8 mouse cellular contexts compared by ENCODE assay signal in the genomic region with DNA sequence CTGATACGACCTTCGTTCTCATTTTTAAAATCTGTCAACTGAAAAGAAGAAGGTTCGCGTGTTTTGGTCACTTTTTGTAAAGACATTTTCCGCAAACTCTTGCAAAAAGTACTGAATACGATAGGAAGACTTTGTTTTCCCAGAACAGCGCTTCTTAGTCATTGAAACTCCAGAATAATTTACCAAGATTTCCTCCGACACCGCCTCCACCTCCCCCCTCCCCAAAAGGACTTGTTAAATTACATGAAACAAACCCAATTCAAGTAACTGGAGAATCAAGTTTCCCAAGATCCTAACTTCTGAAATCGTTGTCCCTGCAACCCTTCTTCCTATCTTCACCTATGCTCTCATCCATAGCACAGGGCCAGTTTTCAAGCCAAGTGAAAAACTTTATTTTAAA. TPM values are rescaled to one million over a fixed set of nuclear protein-coding genes. Genes with fewer than 3 reads are reported as not detected.
DNase-seq lines count a peak whose midpoint lies in the region; ATAC-seq and TF ChIP-seq lines count a peak whose summit lies in the region.

No protein-coding gene starts in this region.

- TF ChIP-seq CTCF in lung, postnatal 0 days (IDR thresholded peaks at IDR 0.05) = no peak
- no peak for TF ChIP-seq CTCF in small intestine, adult 2 months (IDR thresholded peaks at IDR 0.05; ENCODE audit: extremely low read depth, insufficient read length, insufficient replicate concordance, low read depth, low read length)

- peak overlapping the region; percentile 74 for H3K9ac ChIP-seq in lung, postnatal 0 days (replicated peaks; ENCODE audit: low read depth)
- H3K9ac ChIP-seq in embryonic facial prominence, embryonic 13.5 days = peak overlapping the region; percentile 94

- H3K27ac ChIP-seq in lung, postnatal 0 days (ENCODE audit: low read length) = peak overlapping the region; percentile 84
- peak overlapping the region; percentile 94 for H3K27ac ChIP-seq in embryonic facial prominence, embryonic 13.5 days
- H3K27ac ChIP-seq in limb, embryonic 10.5 days = peak overlapping the region; percentile 97
- H3K27ac ChIP-seq in small intestine, adult 2 months (ENCODE audit: insufficient read depth, low read depth, low read length) = no peak overlapping the region

- no peaks in the 10 kb centered on the region; the same call in 1 of the 2 replicates for H3K4me1 ChIP-seq in lung, postnatal 0 days (ENCODE audit: insufficient read depth, low read depth, low read length)
- peaks cover 37% of the 10 kb centered on the region for H3K4me1 ChIP-seq in embryonic facial prominence, embryonic 13.5 days
- peaks cover 18% of the 10 kb centered on the region for H3K4me1 ChIP-seq in limb, embryonic 10.5 days
- peaks cover 17% of the 10 kb centered on the region; the same call in 1 of the 2 replicates for H3K4me1 ChIP-seq in small intestine, adult 2 months (ENCODE audit: control insufficient read depth, insufficient read depth, insufficient read length, low read length)

- no peaks in the 10 kb centered on the region for H3K9me3 ChIP-seq in lung, postnatal 0 days (ENCODE audit: low read length)
- H3K9me3 ChIP-seq in embryonic facial prominence, embryonic 13.5 days = no peaks in the 10 kb centered on the region
- H3K9me3 ChIP-seq in limb, embryonic 10.5 days (replicated peaks) = no peaks in the 10 kb centered on the region

- H3K4me3 ChIP-seq in lung, postnatal 0 days (ENCODE audit: low read depth, low read length) = peak overlapping the region; percentile 85
- peak overlapping the region; percentile 92 for H3K4me3 ChIP-seq in embryonic facial prominence, embryonic 13.5 days
- H3K4me3 ChIP-seq in limb, embryonic 10.5 days = peak overlapping the region; percentile 93
- H3K4me3 ChIP-seq in small intestine, adult 2 months (ENCODE audit: low read depth, low read length) = peak overlapping the region; percentile 92

- H3K36me3 ChIP-seq in lung, postnatal 0 days (ENCODE audit: insufficient read depth, low read length) = no peaks in the 10 kb centered on the region
- no peaks in the 10 kb centered on the region for H3K36me3 ChIP-seq in embryonic facial prominence, embryonic 13.5 days
- peaks cover 15% of the 10 kb centered on the region for H3K36me3 ChIP-seq in limb, embryonic 10.5 days
- H3K36me3 ChIP-seq in small intestine, adult 2 months (ENCODE audit: control insufficient read depth, insufficient read depth, low read length) = no peaks in the 10 kb centered on the region

- no peak for TF ChIP-seq POLR2A in small intestine, adult 2 months (IDR thresholded peaks at IDR 0.05; ENCODE audit: low read depth, low read length)

- peak overlapping the region; percentile 90 for H3K4me2 ChIP-seq in lung, postnatal 0 days (replicated peaks; ENCODE audit: low read depth, low read length)
- H3K4me2 ChIP-seq in embryonic facial prominence, embryonic 13.5 days = peak overlapping the region; percentile 69

- H3K27me3 ChIP-seq in lung, postnatal 0 days (replicated peaks; ENCODE audit: insufficient read depth, low read length) = no peaks in the 10 kb centered on the region
- H3K27me3 ChIP-seq in embryonic facial prominence, embryonic 13.5 days = no peaks in the 10 kb centered on the region
- H3K27me3 ChIP-seq in limb, embryonic 10.5 days (ENCODE audit: low read depth, poor library complexity, severe bottlenecking) = no peaks in the 10 kb centered on the region
- H3K27me3 ChIP-seq in small intestine, adult 2 months (ENCODE audit: control insufficient read depth, insufficient read depth, low read length) = no peaks in the 10 kb centered on the region

- no peak for TF ChIP-seq EP300 in lung, postnatal 0 days (IDR thresholded peaks at IDR 0.05)

- DNase-seq in lung, postnatal 0 days (ENCODE audit: low spot score) = peak; percentile 20
- no peak for DNase-seq in lung, postnatal 25 days (ENCODE audit: low spot score)
- DNase-seq in limb, embryonic 10.5 days (ENCODE audit: low spot score) = no peak
- no peak for DNase-seq in layer of hippocampus, adult 8-10 months (ENCODE audit: low spot score in 2 of 2)
- DNase-seq in frontal cortex, postnatal 36 days (ENCODE audit: low spot score in 2 of 2) = no peak
- DNase-seq in testis, postnatal 14 days (ENCODE audit: low spot score) = no peak

- under 1% methylated on average over 10 of the region's 10 CpGs for WGBS in lung, postnatal 0 days
- 3% methylated on average over 10 of the region's 10 CpGs for WGBS in embryonic facial prominence, embryonic 13.5 days
- 2% methylated on average over 10 of the region's 10 CpGs for WGBS in limb, embryonic 10.5 days
- under 1% methylated on average over 10 of the region's 10 CpGs for WGBS in small intestine, adult 2 months

- no peak for ATAC-seq in lung, postnatal 0 days
- ATAC-seq in embryonic facial prominence, embryonic 13.5 days (ENCODE audit: insufficient number of reproducible peaks, insufficient read depth, low FRiP score, low TSS enrichment, low read depth) = no peak

RNA-seq across cellular contexts. Expression of a gene that starts 0.7 kb away (rescaled TPM):
- polyA plus RNA-seq in lung, postnatal 0 days (2015; fragmentation: Nextera tagmentation; extraction: Ambion mirVana) = 57.2 and 69.7 TPM in 2 replicates
- polyA plus RNA-seq in embryonic facial prominence, embryonic 13.5 days (2015; fragmentation: Nextera tagmentation; extraction: Ambion mirVana) = 119 and 120 TPM in 2 replicates
- 125 and 137 TPM in 2 replicates for polyA plus RNA-seq in limb, embryonic 10.5 days (2016; fragmentation: Nextera tagmentation; extraction: Ambion mirVana)
- 6.5 and 11.6 TPM in 2 replicates for polyA plus RNA-seq in small intestine, adult 2 months (2012; rRNA removed)
- total RNA-seq in layer of hippocampus, adult 8-10 months (2022) = 10 to 100 TPM; 67.5 to 81.8 (median 71.7) TPM
